Mouse (Mus musculus): ENCODE results near the gene Gna15. TPM values are rescaled to one million over a fixed set of nuclear protein-coding genes. Genes with fewer than 3 reads are reported as not detected.

Gna15 gene
- polyA plus RNA-seq, 1 experiment: 9.4 TPM

GRCm38 (mm10) chr10:81463531-81463930 lies 60.5 kb downstream of the Gna15 start:
- no peak overlapping the region for H3K4me3 ChIP-seq (replicated peaks; ENCODE audit: control insufficient read depth, low read depth, low read length)
- TF ChIP-seq CTCF (IDR thresholded peaks at IDR 0.05; ENCODE audit: control insufficient read depth, insufficient read depth, low read length): no peak
- TF ChIP-seq POLR2A (IDR thresholded peaks at IDR 0.05; ENCODE audit: borderline replicate concordance, control insufficient read depth, low read depth, low read length): no peak
- no peak overlapping the region for H3K27ac ChIP-seq (ENCODE audit: control insufficient read depth, insufficient read depth, low read depth, low read length, poor library complexity)
- H3K4me1 ChIP-seq (ENCODE audit: control insufficient read depth, insufficient read depth, low read length): peaks cover 5% of the 10 kb centered on the region
- WGBS: 43% methylated on average over 4 of the region's 4 CpGs

- TF ChIP-seq POLR2A (IDR thresholded peaks at IDR 0.05; ENCODE audit: borderline replicate concordance, control insufficient read depth, low read depth, low read length): no peak
- TF ChIP-seq CTCF (IDR thresholded peaks at IDR 0.05; ENCODE audit: control insufficient read depth, insufficient read depth, low read length): no peak
- Histone ChIP-seq H3K27ac (ENCODE audit: control insufficient read depth, insufficient read depth, low read depth, low read length, poor library complexity) (no peak overlapping the region), H3K4me3 (replicated peaks; ENCODE audit: control insufficient read depth, low read depth, low read length) (no peak overlapping the region), H3K4me1 (ENCODE audit: control insufficient read depth, insufficient read depth, low read length) (peaks cover 5% of the 10 kb centered on the region)
- WGBS: 83% methylated on average over 7 of the region's 7 CpGs
Observed at GRCm38 (mm10) chr10:81462917-81463316, 61.1 kb downstream of the Gna15 start.

GRCm38 (mm10) chr10:81462415-81462804 lies 61.6 kb downstream of the Gna15 start:
- WGBS: 42% methylated on average over 7 of the region's 7 CpGs
- Histone ChIP-seq H3K4me3 (replicated peaks; ENCODE audit: control insufficient read depth, low read depth, low read length) (no peak overlapping the region), H3K4me1 (ENCODE audit: control insufficient read depth, insufficient read depth, low read length) (peaks cover 5% of the 10 kb centered on the region), H3K27ac (ENCODE audit: control insufficient read depth, insufficient read depth, low read depth, low read length, poor library complexity) (no peak overlapping the region)
- TF ChIP-seq POLR2A (IDR thresholded peaks at IDR 0.05; ENCODE audit: borderline replicate concordance, control insufficient read depth, low read depth, low read length): no peak
- no peak for TF ChIP-seq CTCF (IDR thresholded peaks at IDR 0.05; ENCODE audit: control insufficient read depth, insufficient read depth, low read length)

GRCm38 (mm10) chr10:81461673-81462414 lies 62.2 kb downstream of the Gna15 start:
- Histone ChIP-seq H3K4me3 (replicated peaks; ENCODE audit: control insufficient read depth, low read depth, low read length) (no peak overlapping the region), H3K4me1 (ENCODE audit: control insufficient read depth, insufficient read depth, low read length) (peaks cover 5% of the 10 kb centered on the region), H3K27ac (ENCODE audit: control insufficient read depth, insufficient read depth, low read depth, low read length, poor library complexity) (no peak overlapping the region)
- TF ChIP-seq POLR2A (IDR thresholded peaks at IDR 0.05; ENCODE audit: borderline replicate concordance, control insufficient read depth, low read depth, low read length) (no peak), CTCF (IDR thresholded peaks at IDR 0.05; ENCODE audit: control insufficient read depth, insufficient read depth, low read length) (no peak)
- 4% methylated on average over 16 of the region's 16 CpGs for WGBS

GRCm38 (mm10) chr10:81460951-81461350 lies 63.1 kb downstream of the Gna15 start:
- H3K4me3 ChIP-seq (replicated peaks; ENCODE audit: control insufficient read depth, low read depth, low read length): no peak overlapping the region
- H3K27ac ChIP-seq (ENCODE audit: control insufficient read depth, insufficient read depth, low read depth, low read length, poor library complexity): no peak overlapping the region
- no peak for TF ChIP-seq POLR2A (IDR thresholded peaks at IDR 0.05; ENCODE audit: borderline replicate concordance, control insufficient read depth, low read depth, low read length)
- no peak for TF ChIP-seq CTCF (IDR thresholded peaks at IDR 0.05; ENCODE audit: control insufficient read depth, insufficient read depth, low read length)
- 29% methylated on average over 11 of the region's 11 CpGs for WGBS
- H3K4me1 ChIP-seq (ENCODE audit: control insufficient read depth, insufficient read depth, low read length): peaks cover 5% of the 10 kb centered on the region

- TF ChIP-seq CTCF (IDR thresholded peaks at IDR 0.05; ENCODE audit: control insufficient read depth, insufficient read depth, low read length) (no peak), POLR2A (IDR thresholded peaks at IDR 0.05; ENCODE audit: borderline replicate concordance, control insufficient read depth, low read depth, low read length) (no peak)
- H3K4me3 ChIP-seq (replicated peaks; ENCODE audit: control insufficient read depth, low read depth, low read length): no peak overlapping the region
- 17% methylated on average over 20 of the region's 20 CpGs for WGBS
- H3K27ac ChIP-seq (ENCODE audit: control insufficient read depth, insufficient read depth, low read depth, low read length, poor library complexity): no peak overlapping the region
- H3K4me1 ChIP-seq (ENCODE audit: control insufficient read depth, insufficient read depth, low read length): peaks cover 5% of the 10 kb centered on the region
Observed at GRCm38 (mm10) chr10:81460471-81460870, 63.6 kb downstream of the Gna15 start.

GRCm38 (mm10) chr10:81459399-81459798 lies 64.6 kb downstream of the Gna15 start:
- Histone ChIP-seq H3K4me1 (ENCODE audit: control insufficient read depth, insufficient read depth, low read length) (peaks cover 2% of the 10 kb centered on the region), H3K4me3 (replicated peaks; ENCODE audit: control insufficient read depth, low read depth, low read length) (no peak overlapping the region), H3K27ac (ENCODE audit: control insufficient read depth, insufficient read depth, low read depth, low read length, poor library complexity) (no peak overlapping the region)
- TF ChIP-seq CTCF (IDR thresholded peaks at IDR 0.05; ENCODE audit: control insufficient read depth, insufficient read depth, low read length): no peak
- TF ChIP-seq POLR2A (IDR thresholded peaks at IDR 0.05; ENCODE audit: borderline replicate concordance, control insufficient read depth, low read depth, low read length): no peak
- 73% methylated on average over 21 of the region's 21 CpGs for WGBS

GRCm38 (mm10) chr10:81458267-81458666 lies 65.8 kb downstream of the Gna15 start:
- Histone ChIP-seq H3K27ac (ENCODE audit: control insufficient read depth, insufficient read depth, low read depth, low read length, poor library complexity) (no peak overlapping the region), H3K4me1 (ENCODE audit: control insufficient read depth, insufficient read depth, low read length) (no peaks in the 10 kb centered on the region; the same call in 1 of the 2 replicates), H3K4me3 (replicated peaks; ENCODE audit: control insufficient read depth, low read depth, low read length) (no peak overlapping the region)
- no peak for TF ChIP-seq POLR2A (IDR thresholded peaks at IDR 0.05; ENCODE audit: borderline replicate concordance, control insufficient read depth, low read depth, low read length)
- TF ChIP-seq CTCF (IDR thresholded peaks at IDR 0.05; ENCODE audit: control insufficient read depth, insufficient read depth, low read length): no peak
- WGBS: 65% methylated on average over 6 of the region's 6 CpGs

Measured in bone marrow, adult 2 months (tissue).